Mouse (Mus musculus): ENCODE measurements around the gene 4921539E11Rik.

GRCm38 (mm10) chr4:103313587-103314525, 23.2 kb upstream of the 4921539E11Rik start, which contains the start of gene Oma1:
- TF ChIP-seq POLR2A (IDR thresholded peaks at IDR 0.05; ENCODE audit: borderline replicate concordance, extremely low read depth, low read depth, low read length) (peak; percentile 35; the same call in 1 of the 2 replicates), CTCF (IDR thresholded peaks at IDR 0.05; ENCODE audit: insufficient read depth, low read length) (peak; percentile 75)
